Mouse (Mus musculus): Measurements from ENCODE around the gene Fmo2. TPM values are rescaled to one million over a fixed set of nuclear protein-coding genes. Genes with fewer than 3 reads are reported as not detected.

The Fmo2 gene
- total and polyA plus RNA-seq, 2 experiments from 2014 or later: 0.44 to 1.1 TPM

DNA sequence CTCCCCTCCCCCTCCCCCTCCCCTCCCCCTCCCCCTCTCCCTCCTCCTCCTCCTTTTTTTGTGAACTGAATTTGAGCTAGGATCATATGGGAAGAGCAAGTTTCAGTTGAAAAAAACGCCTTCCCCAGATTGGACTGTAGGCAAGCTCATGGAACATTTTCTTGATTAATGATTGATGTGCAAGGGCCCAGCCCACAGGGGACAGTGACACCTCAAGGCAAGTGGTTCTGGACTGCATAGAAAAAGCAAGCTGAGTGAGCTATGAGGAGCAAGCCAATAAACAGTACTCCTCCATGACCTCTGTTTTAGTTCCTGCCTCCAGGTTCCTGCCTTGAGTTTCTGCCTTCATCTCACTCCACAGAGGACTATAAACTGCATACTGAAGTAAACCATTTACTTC, 26.6 kb upstream of the Fmo2 start:
- WGBS: 82% methylated on average over 1 of the region's 1 CpGs
- H3K4me1 ChIP-seq (ENCODE audit: insufficient read depth, low read length): no peaks in the 10 kb centered on the region
- no peak overlapping the region for H3K9ac ChIP-seq (replicated peaks; ENCODE audit: low read length)
- no peaks in the 10 kb centered on the region for H3K27me3 ChIP-seq (ENCODE audit: insufficient read depth, low read length)
- no peaks in the 10 kb centered on the region for H3K9me3 ChIP-seq (ENCODE audit: low read length)
- H3K4me2 ChIP-seq (ENCODE audit: low read depth, low read length): no peak overlapping the region
- no peak overlapping the region for H3K4me3 ChIP-seq (ENCODE audit: low read length)
- no peak for DNase-seq (ENCODE audit: low spot score)
- TF ChIP-seq CTCF (IDR thresholded peaks at IDR 0.05; ENCODE audit: low read depth): no peak
- ATAC-seq: no peak
- H3K36me3 ChIP-seq (ENCODE audit: insufficient read depth, low read length): no peaks in the 10 kb centered on the region
- H3K27ac ChIP-seq: no peak overlapping the region

DNA sequence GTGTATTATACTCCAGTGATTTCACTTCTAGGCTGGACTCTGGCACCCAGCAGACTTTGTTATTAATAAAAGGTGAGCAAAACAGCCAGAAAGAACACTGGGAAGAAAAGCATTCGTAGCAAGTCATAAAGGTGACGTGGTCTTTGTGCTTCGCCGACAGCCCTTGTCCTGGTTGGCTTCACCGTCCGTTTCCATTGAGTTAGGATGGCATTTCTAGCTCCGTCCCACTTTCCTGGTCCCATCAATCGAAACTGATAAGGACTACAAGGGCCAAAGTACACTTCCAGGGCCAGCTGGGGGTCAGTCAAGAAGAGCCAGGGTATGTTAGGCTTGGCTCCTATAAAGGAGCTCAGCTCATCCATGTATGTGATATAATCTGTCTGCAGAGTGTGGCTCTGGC, 18.1 kb upstream of the Fmo2 start:
- Histone ChIP-seq H3K36me3 (ENCODE audit: insufficient read depth, low read length) (no peaks in the 10 kb centered on the region), H3K4me3 (ENCODE audit: low read length) (no peak overlapping the region), H3K4me1 (ENCODE audit: insufficient read depth, low read length) (no peaks in the 10 kb centered on the region), H3K4me2 (ENCODE audit: low read depth, low read length) (no peak overlapping the region), H3K27me3 (ENCODE audit: insufficient read depth, low read length) (no peaks in the 10 kb centered on the region), H3K9me3 (ENCODE audit: low read length) (no peaks in the 10 kb centered on the region), H3K9ac (replicated peaks; ENCODE audit: low read length) (no peak overlapping the region), H3K27ac (no peak overlapping the region)
- no peak for TF ChIP-seq CTCF (IDR thresholded peaks at IDR 0.05; ENCODE audit: low read depth)
- WGBS: 82% methylated on average over 8 of the region's 8 CpGs
- ATAC-seq (no peak), DNase-seq (ENCODE audit: low spot score) (no peak)

DNA sequence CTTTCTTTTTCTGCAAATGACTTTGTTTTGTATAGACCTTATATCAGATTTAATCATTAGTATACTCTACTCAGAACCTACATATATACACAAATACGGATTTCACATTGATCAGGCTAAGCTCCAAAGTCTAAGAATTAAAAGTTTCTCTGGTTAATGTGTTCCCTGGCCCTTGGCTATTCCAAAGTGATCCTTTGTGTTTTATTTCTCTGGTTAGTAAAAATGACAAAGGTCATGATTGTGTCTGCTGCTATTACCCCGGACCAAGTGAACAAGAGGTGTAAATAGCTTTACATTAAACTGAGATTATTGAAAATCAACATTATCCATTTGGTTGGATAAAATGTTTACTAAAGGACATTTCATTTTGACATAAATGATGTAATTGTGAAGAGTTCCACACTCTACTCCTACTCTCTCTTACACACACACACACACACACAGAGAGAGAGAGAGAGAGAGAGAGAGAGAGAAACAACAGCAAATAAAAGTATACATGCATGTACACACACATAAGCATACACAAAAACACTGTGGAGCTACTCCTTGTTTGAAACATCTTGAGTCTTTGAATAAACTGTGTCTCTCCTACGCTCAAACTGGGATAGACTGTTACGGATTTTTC, 16.5 kb upstream of the Fmo2 start:
- no peak for ATAC-seq
- H3K9ac ChIP-seq (replicated peaks; ENCODE audit: low read length): no peak overlapping the region
- WGBS: 90% methylated on average over 4 of the region's 4 CpGs
- no peak overlapping the region for H3K4me3 ChIP-seq (ENCODE audit: low read length)
- no peaks in the 10 kb centered on the region for H3K36me3 ChIP-seq (ENCODE audit: insufficient read depth, low read length)
- no peaks in the 10 kb centered on the region for H3K4me1 ChIP-seq (ENCODE audit: insufficient read depth, low read length)
- no peak overlapping the region for H3K4me2 ChIP-seq (ENCODE audit: low read depth, low read length)
- H3K27ac ChIP-seq: no peak overlapping the region
- H3K9me3 ChIP-seq (ENCODE audit: low read length): no peaks in the 10 kb centered on the region
- TF ChIP-seq CTCF (IDR thresholded peaks at IDR 0.05; ENCODE audit: low read depth): no peak
- no peak for DNase-seq (ENCODE audit: low spot score)
- H3K27me3 ChIP-seq (ENCODE audit: insufficient read depth, low read length): no peaks in the 10 kb centered on the region

DNA sequence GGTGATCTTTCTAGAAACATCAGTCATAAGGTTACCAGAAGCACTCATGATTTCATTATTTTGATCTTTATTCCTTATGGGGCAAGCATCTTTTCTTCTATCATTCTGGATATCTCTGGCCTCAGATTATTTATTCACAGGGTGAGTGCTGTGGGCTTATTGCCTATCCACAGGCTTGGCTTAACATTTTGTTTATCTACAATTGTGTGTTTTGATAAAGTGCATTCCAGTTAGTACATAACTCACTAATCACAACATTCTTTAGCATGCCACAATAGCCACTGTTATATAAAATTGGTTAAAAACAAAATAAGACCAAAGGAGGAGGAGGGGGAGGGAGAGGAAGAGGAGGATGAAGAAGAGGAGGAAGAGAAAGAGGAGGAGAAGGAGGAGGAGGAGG, 13.6 kb upstream of the Fmo2 start:
- no peaks in the 10 kb centered on the region for H3K36me3 ChIP-seq (ENCODE audit: insufficient read depth, low read length)
- no peak overlapping the region for H3K27ac ChIP-seq
- H3K9me3 ChIP-seq (ENCODE audit: low read length): no peaks in the 10 kb centered on the region
- no peak overlapping the region for H3K9ac ChIP-seq (replicated peaks; ENCODE audit: low read length)
- ATAC-seq: no peak
- no peaks in the 10 kb centered on the region for H3K4me1 ChIP-seq (ENCODE audit: insufficient read depth, low read length)
- no peak for DNase-seq (ENCODE audit: low spot score)
- no peak overlapping the region for H3K4me2 ChIP-seq (ENCODE audit: low read depth, low read length)
- no peaks in the 10 kb centered on the region for H3K27me3 ChIP-seq (ENCODE audit: insufficient read depth, low read length)
- no peak overlapping the region for H3K4me3 ChIP-seq (ENCODE audit: low read length)
- no peak for TF ChIP-seq CTCF (IDR thresholded peaks at IDR 0.05; ENCODE audit: low read depth)

DNA sequence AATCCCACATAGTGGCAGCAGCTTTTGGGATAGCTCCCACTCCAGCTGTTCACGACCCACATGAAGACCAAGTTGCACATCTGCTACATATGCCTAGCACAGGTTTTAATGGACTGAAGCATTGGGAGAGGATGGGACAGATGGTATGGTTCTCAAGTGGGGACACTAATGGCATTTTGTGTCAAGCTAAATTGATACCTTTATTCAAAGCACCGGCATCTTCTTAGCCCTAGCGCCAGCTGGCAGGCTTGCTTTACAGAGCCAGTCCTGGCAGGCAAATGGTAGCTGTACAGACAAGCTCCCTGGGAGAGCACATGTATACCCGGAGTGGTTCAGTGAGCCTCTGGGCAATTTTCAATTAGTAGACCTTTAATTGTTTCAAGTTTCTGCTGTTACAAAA, 3.4 kb upstream of the Fmo2 start:
- H3K36me3 ChIP-seq (ENCODE audit: insufficient read depth, low read length): no peaks in the 10 kb centered on the region
- H3K4me1 ChIP-seq (ENCODE audit: insufficient read depth, low read length): no peaks in the 10 kb centered on the region
- ATAC-seq (peak; percentile 66; the same call in 1 of the 2 replicates), DNase-seq (ENCODE audit: low spot score) (peak; percentile 50)
- no peak overlapping the region for H3K27ac ChIP-seq
- H3K9ac ChIP-seq (replicated peaks; ENCODE audit: low read length): no peak overlapping the region
- no peaks in the 10 kb centered on the region for H3K9me3 ChIP-seq (ENCODE audit: low read length)
- no peaks in the 10 kb centered on the region for H3K27me3 ChIP-seq (ENCODE audit: insufficient read depth, low read length)
- no peak overlapping the region for H3K4me3 ChIP-seq (ENCODE audit: low read length)
- no peak overlapping the region for H3K4me2 ChIP-seq (ENCODE audit: low read depth, low read length)
- TF ChIP-seq CTCF (IDR thresholded peaks at IDR 0.05; ENCODE audit: low read depth): no peak
- 47% methylated on average over 4 of the region's 4 CpGs for WGBS

DNA sequence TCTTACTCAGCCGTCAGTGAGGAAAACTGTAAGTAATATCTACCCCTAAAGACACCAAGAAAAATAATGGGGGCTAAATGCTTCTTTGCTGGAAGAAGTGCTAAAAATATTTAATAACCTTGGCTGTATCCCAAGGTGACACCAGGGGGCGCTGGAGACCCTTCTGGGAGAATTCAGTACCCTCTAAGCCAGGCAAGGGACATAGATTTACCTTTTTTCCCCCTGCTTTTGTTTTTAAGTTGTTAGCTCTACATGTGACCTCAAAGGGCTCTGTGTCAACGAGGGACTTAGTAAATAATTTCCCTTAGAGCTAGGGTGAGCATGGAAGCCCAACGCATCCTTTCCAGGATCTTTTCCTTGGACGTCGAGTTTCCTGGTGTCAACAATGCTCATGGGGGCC, 2.6 kb downstream of the Fmo2 start:
- WGBS: 46% methylated on average over 6 of the region's 6 CpGs
- Histone ChIP-seq H3K9me3 (ENCODE audit: low read length) (no peaks in the 10 kb centered on the region), H3K4me1 (ENCODE audit: insufficient read depth, low read length) (no peaks in the 10 kb centered on the region), H3K27ac (no peak overlapping the region), H3K36me3 (ENCODE audit: insufficient read depth, low read length) (no peaks in the 10 kb centered on the region), H3K4me2 (ENCODE audit: low read depth, low read length) (no peak overlapping the region), H3K4me3 (ENCODE audit: low read length) (no peak overlapping the region), H3K27me3 (ENCODE audit: insufficient read depth, low read length) (no peaks in the 10 kb centered on the region), H3K9ac (replicated peaks; ENCODE audit: low read length) (no peak overlapping the region)
- peak; percentile 83 for TF ChIP-seq CTCF (IDR thresholded peaks at IDR 0.05; ENCODE audit: low read depth)
- peak; percentile 81 for DNase-seq (ENCODE audit: low spot score)
- ATAC-seq: peak; percentile 47; the same call in 1 of the 2 replicates

DNA sequence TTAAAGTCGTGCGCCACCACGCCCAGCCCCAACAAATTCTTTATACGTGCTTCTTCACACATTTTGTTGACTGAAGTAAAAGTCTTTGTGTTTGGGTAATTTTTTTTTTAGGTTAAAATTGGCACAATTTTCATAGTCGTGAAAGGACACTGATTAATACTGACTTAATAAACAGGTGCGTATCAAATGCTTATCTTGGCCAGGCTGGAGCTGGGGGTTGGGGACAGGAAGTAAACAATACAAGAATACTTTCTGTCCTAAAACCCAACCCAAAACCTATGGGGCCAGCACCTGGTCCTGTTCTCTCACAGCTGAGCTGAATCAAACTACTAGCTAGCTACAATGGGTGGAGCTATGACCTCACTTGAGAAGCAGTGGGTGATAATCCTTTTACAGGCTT, 5.5 kb downstream of the Fmo2 start:
- no peaks in the 10 kb centered on the region for H3K9me3 ChIP-seq (ENCODE audit: low read length)
- no peaks in the 10 kb centered on the region for H3K36me3 ChIP-seq (ENCODE audit: insufficient read depth, low read length)
- no peak overlapping the region for H3K9ac ChIP-seq (replicated peaks; ENCODE audit: low read length)
- H3K27me3 ChIP-seq (ENCODE audit: insufficient read depth, low read length): no peaks in the 10 kb centered on the region
- no peak for TF ChIP-seq CTCF (IDR thresholded peaks at IDR 0.05; ENCODE audit: low read depth)
- 97% methylated on average over 6 of the region's 6 CpGs for WGBS
- no peak overlapping the region for H3K4me3 ChIP-seq (ENCODE audit: low read length)
- no peak for ATAC-seq
- H3K27ac ChIP-seq: no peak overlapping the region
- DNase-seq (ENCODE audit: low spot score): no peak
- H3K4me1 ChIP-seq (ENCODE audit: insufficient read depth, low read length): no peaks in the 10 kb centered on the region
- no peak overlapping the region for H3K4me2 ChIP-seq (ENCODE audit: low read depth, low read length)

All from hindbrain, postnatal 0 days (tissue).